Mouse (Mus musculus) forebrain, postnatal 0 days (tissue): ENCODE results near the gene Ankrd33. TPM values are rescaled to one million over a fixed set of nuclear protein-coding genes. Genes with fewer than 3 reads are reported as not detected.

ENCODE experiments used
- ATAC-seq: fragments of 200-750 bp; cut with Nextera tagmentation; 2 replicates; pipeline ENCODE4 v1.8.0; 2017; ENCODE audit warnings: mild to moderate bottlenecking, moderate library complexity
- DNase-seq: peaks from one replicate; pipeline ENCODE4 v3.0.0-alpha.2; 2015
- H3K27ac ChIP-seq: fragments of 300-500 bp; sonication (generic); 2 replicates; pipeline ENCODE4 v1.5.1; 2014; ENCODE audit warnings: low read depth, mild to moderate bottlenecking, antibody characterized with exemption, low read length, moderate library complexity, mixed read lengths
- H3K27me3 ChIP-seq: fragments of 300-500 bp; sonication (generic); 2 replicates; pipeline ENCODE4 v1.6.1; 2014; ENCODE audit warnings: mild to moderate bottlenecking, low read length, mixed read lengths; ENCODE audit not compliant: insufficient read depth
- H3K36me3 ChIP-seq: fragments of 300-500 bp; sonication (generic); 2 replicates; pipeline ENCODE4 v1.6.1; 2014; ENCODE audit warnings: mild to moderate bottlenecking, moderate library complexity; ENCODE audit not compliant: insufficient read depth
- H3K4me1 ChIP-seq: fragments of 300-500 bp; sonication (generic); 2 replicates; pipeline ENCODE4 v1.6.1; 2014; ENCODE audit warnings: antibody characterized with exemption; ENCODE audit not compliant: insufficient read depth
- H3K4me2 ChIP-seq: fragments of 300-500 bp; sonication (generic); 2 replicates; pipeline ENCODE4 v1.6.1; 2014; ENCODE audit warnings: low read depth, mild to moderate bottlenecking, moderate library complexity
- H3K4me3 ChIP-seq: fragments of 300-500 bp; sonication (generic); 2 replicates; pipeline ENCODE4 v1.5.1; 2014; ENCODE audit warnings: low read depth, low read length, mixed read lengths
- H3K9ac ChIP-seq: fragments of 300-500 bp; sonication (generic); 2 replicates; pipeline ENCODE4 v1.6.1; 2014; ENCODE audit warnings: mild to moderate bottlenecking
- H3K9me3 ChIP-seq: fragments of 300-500 bp; sonication (generic); 2 replicates; pipeline ENCODE4 v1.6.1; 2016; ENCODE audit warnings: low read length
- CTCF ChIP-seq: sonication (generic); IDR thresholded peaks from 2 replicates; pipeline ENCODE4 v1.5.1; 2016; ENCODE audit warnings: antibody characterized with exemption, control low read depth, low read depth
- WGBS: fragments of 180-500 bp; shearing (Covaris S2); extraction: QIAGEN DNeasy Blood & Tissue Kit; methylation state at CpG from one replicate; pipeline ENCODE4 v1.1.7; 2014; 5-methylcytosine and 5-hydroxymethylcytosine counted together
- polyA plus RNA-seq: library from polyadenylated mRNA; unstranded; fragments of >200 nt; fragmentation: Nextera tagmentation; extraction: Ambion mirVana; gene quantifications from 2 replicates; pipeline ENCODE4 v1.2.1, GENCODE M21; 2015
- total RNA-seq: library from RNA; depleted of rRNA; stranded (reverse); fragments of >200 nt; gene quantifications from 2 replicates; pipeline ENCODE4 v1.2.3, GENCODE M21; 2014

The Ankrd33 gene
- total and polyA plus RNA-seq, 2 experiments from 2014 or later = not detected

GRCm38 (mm10) chr15:101123202-101123601, 7.6 kb downstream of the Ankrd33 start:
- H3K9me3 ChIP-seq = no peaks in the 10 kb centered on the region
- H3K4me3 ChIP-seq = no peak overlapping the region
- no peak for TF ChIP-seq CTCF
- 76% methylated on average over 4 of the region's 4 CpGs for WGBS
- H3K4me2 ChIP-seq = no peak overlapping the region
- H3K9ac ChIP-seq = no peak overlapping the region
- H3K27ac ChIP-seq = no peak overlapping the region
- peaks cover 6% of the 10 kb centered on the region; the same call in 1 of the 2 replicates for H3K27me3 ChIP-seq
- no peaks in the 10 kb centered on the region for H3K4me1 ChIP-seq
- ATAC-seq (no peak), DNase-seq (no peak)
- no peaks in the 10 kb centered on the region for H3K36me3 ChIP-seq

GRCm38 (mm10) chr15:101125561-101125960, 10.0 kb downstream of the Ankrd33 start:
- Histone ChIP-seq H3K4me2 (no peak overlapping the region), H3K9me3 (no peaks in the 10 kb centered on the region), H3K27ac (no peak overlapping the region), H3K4me3 (no peak overlapping the region), H3K27me3 (peaks cover 19% of the 10 kb centered on the region), H3K4me1 (no peaks in the 10 kb centered on the region), H3K36me3 (no peaks in the 10 kb centered on the region), H3K9ac (no peak overlapping the region)
- no peak for TF ChIP-seq CTCF
- ATAC-seq = no peak
- no peak for DNase-seq
- 91% methylated on average over 6 of the region's 6 CpGs for WGBS

- H3K4me1 ChIP-seq = no peaks in the 10 kb centered on the region
- no peak for TF ChIP-seq CTCF
- H3K4me3 ChIP-seq = no peak overlapping the region
- H3K36me3 ChIP-seq = no peaks in the 10 kb centered on the region
- no peak overlapping the region for H3K9ac ChIP-seq
- WGBS = 81% methylated on average over 12 of the region's 12 CpGs
- ATAC-seq (no peak), DNase-seq (no peak)
- peaks cover 25% of the 10 kb centered on the region for H3K27me3 ChIP-seq
- no peak overlapping the region for H3K27ac ChIP-seq
- H3K4me2 ChIP-seq = no peak overlapping the region
- H3K9me3 ChIP-seq = no peaks in the 10 kb centered on the region
Measured at GRCm38 (mm10) chr15:101126876-101127544, 11.5 kb downstream of the Ankrd33 start.

- Histone ChIP-seq H3K9ac (peak within 1 kb of the TSS; percentile 22; the same call in 1 of the 2 replicates), H3K4me2 (peak within 1 kb of the TSS; percentile 25; the same call in 1 of the 2 replicates), H3K36me3 (no peaks in the 10 kb centered on the region), H3K4me1 (no peaks in the 10 kb centered on the region), H3K27me3 (peaks cover 25% of the 10 kb centered on the region), H3K4me3 (peak within 1 kb of the TSS; percentile 11), H3K27ac (no peak within 1 kb of the TSS), H3K9me3 (no peaks in the 10 kb centered on the region)
- DNase-seq = no peak
- TF ChIP-seq CTCF = no peak
- 5% methylated on average over 46 of the region's 46 CpGs for WGBS
- ATAC-seq = no peak
Measured at GRCm38 (mm10) chr15:101128181-101129089, 12.9 kb downstream of the Ankrd33 start, which contains the start of gene Acvrl1. Acvrl1 (plus strand) TSS chr15:101128522.

GRCm38 (mm10) chr15:101129412-101129811, 13.9 kb downstream of the Ankrd33 start:
- DNase-seq = no peak
- H3K4me1 ChIP-seq = no peaks in the 10 kb centered on the region
- 37% methylated on average over 5 of the region's 5 CpGs for WGBS
- TF ChIP-seq CTCF = no peak
- H3K9me3 ChIP-seq = no peaks in the 10 kb centered on the region
- no peaks in the 10 kb centered on the region for H3K36me3 ChIP-seq
- no peak overlapping the region for H3K4me3 ChIP-seq
- H3K27ac ChIP-seq = no peak overlapping the region
- H3K4me2 ChIP-seq = no peak overlapping the region
- peak overlapping the region; percentile 22; the same call in 1 of the 2 replicates for H3K9ac ChIP-seq
- peaks cover 25% of the 10 kb centered on the region for H3K27me3 ChIP-seq
- no peak for ATAC-seq

- Histone ChIP-seq H3K9me3 (no peaks in the 10 kb centered on the region), H3K36me3 (no peaks in the 10 kb centered on the region), H3K4me2 (no peak overlapping the region), H3K4me1 (no peaks in the 10 kb centered on the region), H3K27ac (no peak overlapping the region), H3K9ac (no peak overlapping the region), H3K27me3 (peaks cover 25% of the 10 kb centered on the region), H3K4me3 (no peak overlapping the region)
- WGBS = 42% methylated on average over 11 of the region's 11 CpGs
- ATAC-seq (no peak), DNase-seq (no peak)
- TF ChIP-seq CTCF = 0 out of 2 replicates have a peak, but pooled peaks have one; percentile 2
Measured at GRCm38 (mm10) chr15:101131498-101131897, 15.9 kb downstream of the Ankrd33 start.

DNA sequence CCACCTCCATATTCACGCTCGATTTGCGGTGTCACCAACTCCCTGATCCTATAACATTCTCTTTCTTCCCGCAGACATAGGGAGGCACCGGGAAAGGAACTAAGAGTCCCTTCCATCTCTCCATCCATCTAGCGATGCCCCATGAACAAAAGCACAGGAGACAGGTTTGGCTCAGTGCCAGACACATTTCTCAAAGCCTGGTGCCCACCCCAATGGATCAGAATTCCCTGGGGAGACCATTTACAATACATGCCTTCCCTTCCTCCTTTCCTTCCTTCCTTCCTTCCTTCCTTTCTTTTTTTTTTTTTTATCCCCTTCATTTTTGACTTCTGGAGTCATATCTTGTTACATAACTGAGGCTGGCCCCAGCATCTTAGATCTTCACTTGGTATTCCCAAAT, 16.5 kb downstream of the Ankrd33 start:
- Histone ChIP-seq H3K9me3 (no peaks in the 10 kb centered on the region), H3K27me3 (peaks cover 22% of the 10 kb centered on the region)

More for the DNA sequence above, 16.5 kb downstream of the Ankrd33 start:
- DNase-seq (no peak), ATAC-seq (no peak)
- 51% methylated on average over 6 of the region's 6 CpGs for WGBS
- Histone ChIP-seq H3K27ac (no peak overlapping the region), H3K9ac (no peak overlapping the region), H3K4me1 (no peaks in the 10 kb centered on the region), H3K4me3 (no peak overlapping the region), H3K4me2 (no peak overlapping the region), H3K36me3 (no peaks in the 10 kb centered on the region)
- TF ChIP-seq CTCF = no peak
